Mouse (Mus musculus): ENCODE results near the gene Vmn1r57. TPM values are rescaled to one million over a fixed set of nuclear protein-coding genes. Genes with fewer than 3 reads are reported as not detected.
"Not testable (repeated sequence)": the region's sequence is repeated elsewhere in the genome, so short reads cannot be mapped to it uniquely, and the experiment has no call there.

Gene Vmn1r57
- total RNA-seq (2021): not detected
- long read RNA-seq, experiment 1: 0 reads
- long read RNA-seq, experiment 2: 0 reads

- not testable (repeated sequence) for DNase-seq (ENCODE audit: low spot score)
These were observed at the start of gene Vmn1r57 for GRCm38 (mm10) chr7:5218193-5218592. TSS of gene Vmn1r57 (plus strand) at chr7:5218493.

- not testable (repeated sequence) for DNase-seq (ENCODE audit: low spot score)
These were observed 21.6 kb upstream of the Vmn1r57 start, which contains the start of gene Vmn1r56 for GRCm38 (mm10) chr7:5196647-5197046. TSS of gene Vmn1r56 (minus strand) at chr7:5196747.

- no peak for DNase-seq (ENCODE audit: low spot score)
These were observed 44.8 kb downstream of the Vmn1r57 start for GRCm38 (mm10) chr7:5263051-5263450.

Other genes with a start within 250 kb of the Vmn1r57 start
- 10 to 100 TPM in 1 of 2 experiments, 1 to 10 TPM in 1; 1.8 to 15.5 TPM for gene Sbk3, start 247.3 kb upstream of the Vmn1r57 start, total RNA-seq (2021)
- gene Zfp579, start 222.3 kb upstream of the Vmn1r57 start, total RNA-seq (2021): 10 to 100 TPM in 1 of 2 experiments, 1 to 10 TPM in 1; 8.7 to 13.9 TPM
- gene Zfp524, start 204.1 kb upstream of the Vmn1r57 start, total RNA-seq (2021): 1 to 10 TPM; 8.0 to 8.5 TPM
- gene Fiz1, start 203.8 kb upstream of the Vmn1r57 start, total RNA-seq (2021): 10 to 100 TPM; 19.0 to 24.4 TPM
- gene Gm44973, start 203.0 kb upstream of the Vmn1r57 start, total RNA-seq (2021): not detected
- gene Zfp865, start 198.1 kb upstream of the Vmn1r57 start, total RNA-seq (2021): 10 to 100 TPM; 12.4 to 13.2 TPM
- gene Ccdc106, start 197.9 kb upstream of the Vmn1r57 start, total RNA-seq (2021): not detected
- gene 4632433K11Rik, start 184.4 kb upstream of the Vmn1r57 start, total RNA-seq (2021): not detected
- 1 to 10 TPM; 2.7 to 2.8 TPM for gene Zfp784, start 180.0 kb upstream of the Vmn1r57 start, total RNA-seq (2021)
- gene Zfp580, start 167.0 kb upstream of the Vmn1r57 start, total RNA-seq (2021): 1 to 10 TPM; 2.4 to 3.7 TPM
- gene U2af2, start 156.3 kb upstream of the Vmn1r57 start, total RNA-seq (2021): 10 to 100 TPM; 39.0 to 49.6 TPM
- gene Epn1, start 138.3 kb upstream of the Vmn1r57 start, total RNA-seq (2021): 100 to 1,000 TPM; 161 to 183 TPM
- not detected for gene Rfpl4, start 101.5 kb upstream of the Vmn1r57 start, total RNA-seq (2021)
- 1 to 10 TPM; 2.1 to 2.6 TPM for gene Rasl2-9, start 92.5 kb upstream of the Vmn1r57 start, total RNA-seq (2021)
- gene Vmn1r55, start 68.8 kb upstream of the Vmn1r57 start, total RNA-seq (2021): not detected
- not detected for gene Vmn1r56, start 21.7 kb upstream of the Vmn1r57 start, total RNA-seq (2021)
- gene Gm5065, start 132.0 kb downstream of the Vmn1r57 start, total RNA-seq (2021): not detected
- gene Nlrp2, start 132.5 kb downstream of the Vmn1r57 start, total RNA-seq (2021): not detected
- not detected for gene Vmn1r58, start 194.9 kb downstream of the Vmn1r57 start, total RNA-seq (2021)
- gene Vmn1r59, start 238.3 kb downstream of the Vmn1r57 start, total RNA-seq (2021): not detected